Mouse (Mus musculus) neutrophil, adult 5-6 weeks (primary cell): Measurements from ENCODE around the gene Il11ra1. TPM values are rescaled to one million over a fixed set of nuclear protein-coding genes. Genes with fewer than 3 reads are reported as not detected.
"Not testable (repeated sequence)": the region's sequence is repeated elsewhere in the genome, so short reads cannot be mapped to it uniquely, and the experiment has no call there.

Source experiments
- ATAC-seq: fragments of 151-379, 151-347 bp; 2 replicates; pipeline ENCODE4 v1.8.0; 2017; ENCODE audit warnings: mild to moderate bottlenecking, moderate TSS enrichment; ENCODE audit not compliant: insufficient number of reproducible peaks, poor library complexity, low FRiP score, severe bottlenecking; ENCODE audit errors: extremely low read depth
- total RNA-seq: library from RNA; stranded (forward); fragments of 200-1000 nt; gene quantifications from 2 replicates; pipeline ENCODE4 v1.2.3, GENCODE M21; 2017

Il11ra1 gene
- total RNA-seq, 1 experiment from 2014 or later = 33.6 TPM

GRCm38 (mm10) chr4:41677006-41677629 lies 22.7 kb upstream of the Il11ra1 start:
- no peak for ATAC-seq

- ATAC-seq = no peak
These were observed 20.9 kb upstream of the Il11ra1 start for GRCm38 (mm10) chr4:41678863-41679262.

GRCm38 (mm10) chr4:41679291-41679690 lies 20.5 kb upstream of the Il11ra1 start:
- ATAC-seq = no peak

GRCm38 (mm10) chr4:41681176-41681575 lies 18.6 kb upstream of the Il11ra1 start:
- ATAC-seq = no peak

- no peak for ATAC-seq
These were observed 17.8 kb upstream of the Il11ra1 start for GRCm38 (mm10) chr4:41681947-41682346.

- ATAC-seq = no peak
These were observed 17.0 kb upstream of the Il11ra1 start for GRCm38 (mm10) chr4:41682789-41683188.

- not testable (repeated sequence) for ATAC-seq
These were observed 16.5 kb upstream of the Il11ra1 start for GRCm38 (mm10) chr4:41683303-41683702.

- ATAC-seq = not testable (repeated sequence)
These were observed 15.5 kb upstream of the Il11ra1 start for GRCm38 (mm10) chr4:41684131-41684930.

GRCm38 (mm10) chr4:41684931-41685453 lies 14.8 kb upstream of the Il11ra1 start:
- ATAC-seq = not testable (repeated sequence)

GRCm38 (mm10) chr4:41685882-41686492 lies 13.8 kb upstream of the Il11ra1 start:
- not testable (repeated sequence) for ATAC-seq

- not testable (repeated sequence) for ATAC-seq
These were observed 11.2 kb upstream of the Il11ra1 start for GRCm38 (mm10) chr4:41688562-41688961.

GRCm38 (mm10) chr4:41690014-41690413 lies 9.8 kb upstream of the Il11ra1 start:
- ATAC-seq = not testable (repeated sequence)

- ATAC-seq = not testable (repeated sequence)
These were observed 6.3 kb upstream of the Il11ra1 start for GRCm38 (mm10) chr4:41693511-41693910.

GRCm38 (mm10) chr4:41695800-41696199 lies 4.0 kb upstream of the Il11ra1 start:
- ATAC-seq = not testable (repeated sequence)

- not testable (repeated sequence) for ATAC-seq
These were observed 3.3 kb upstream of the Il11ra1 start for GRCm38 (mm10) chr4:41696452-41696851.

- not testable (repeated sequence) for ATAC-seq
These were observed 2.6 kb upstream of the Il11ra1 start, which contains the start of gene Cntfr for GRCm38 (mm10) chr4:41696930-41697841. Cntfr (minus strand) TSS chr4:41697089.

- ATAC-seq = not testable (repeated sequence)
These were observed 1.3 kb upstream of the Il11ra1 start for GRCm38 (mm10) chr4:41698421-41699016.

- ATAC-seq = not testable (repeated sequence)
These were observed 435 bp downstream of the Il11ra1 start for GRCm38 (mm10) chr4:41700224-41700623.
